Mouse (Mus musculus) lung, embryonic 16.5 days (tissue): Measurements from ENCODE around the gene Gm10401. TPM values are rescaled to one million over a fixed set of nuclear protein-coding genes. Genes with fewer than 3 reads are reported as not detected.

Experiments used
- ATAC-seq: fragments of 200-750 bp; cut with Nextera tagmentation; 2 replicates; pipeline ENCODE4 v1.8.0; 2017; ENCODE audit warnings: low read depth, mild to moderate bottlenecking, moderate library complexity
- H3K27ac ChIP-seq: fragments of 300-500 bp; sonication (generic); 2 replicates; pipeline ENCODE4 v1.5.1; 2014; ENCODE audit warnings: mild to moderate bottlenecking, control low read depth, low read length
- H3K27me3 ChIP-seq: fragments of 300-500 bp; sonication (generic); 2 replicates; pipeline ENCODE4 v1.6.1; 2014; ENCODE audit warnings: low read depth, low read length, mixed read lengths; ENCODE audit not compliant: control insufficient read depth, insufficient read depth
- H3K36me3 ChIP-seq: fragments of 300-500 bp; sonication (generic); 2 replicates; pipeline ENCODE4 v1.6.1; 2014; ENCODE audit warnings: low read length; ENCODE audit not compliant: control insufficient read depth, insufficient read depth
- H3K4me1 ChIP-seq: fragments of 300-500 bp; sonication (generic); replicated peaks from 2 replicates; pipeline ENCODE4 v1.6.1; 2014; ENCODE audit warnings: low read length, mixed read lengths; ENCODE audit not compliant: control insufficient read depth, insufficient read depth
- H3K4me2 ChIP-seq: fragments of 300-500 bp; sonication (generic); 2 replicates; pipeline ENCODE4 v1.6.1; 2014; ENCODE audit warnings: low read depth, low read length, control low read depth
- H3K4me3 ChIP-seq: fragments of 300-500 bp; sonication (generic); 2 replicates; pipeline ENCODE4 v1.5.1; 2014; ENCODE audit warnings: mild to moderate bottlenecking, low read length, control low read depth
- H3K9ac ChIP-seq: fragments of 300-500 bp; sonication (generic); 2 replicates; pipeline ENCODE4 v1.6.1; 2014; ENCODE audit warnings: low read length, control low read depth
- H3K9me3 ChIP-seq: fragments of 300-500 bp; sonication (generic); 2 replicates; pipeline ENCODE4 v1.6.1; 2016; ENCODE audit warnings: low read length; ENCODE audit not compliant: control insufficient read depth
- WGBS: fragments of 180-500 bp; shearing (Covaris S2); extraction: QIAGEN DNeasy Blood & Tissue Kit; methylation state at CpG from one replicate; pipeline ENCODE4 v1.1.7; 2014; 5-methylcytosine and 5-hydroxymethylcytosine counted together
- polyA plus RNA-seq: library from polyadenylated mRNA; unstranded; fragments of >200 nt; fragmentation: Nextera tagmentation; extraction: Ambion mirVana; gene quantifications from 2 replicates; pipeline ENCODE4 v1.2.1, GENCODE M21; 2015

Gene Gm10401
- 23.2 and 25.4 TPM in 2 replicates for polyA plus RNA-seq

- no peaks in the 10 kb centered on the region for H3K27me3 ChIP-seq
- no peaks in the 10 kb centered on the region for H3K4me1 ChIP-seq
- no peak within 1 kb of the TSS for H3K4me2 ChIP-seq
- H3K4me3 ChIP-seq, result no peak within 1 kb of the TSS
- peaks cover 30% of the 10 kb centered on the region for H3K36me3 ChIP-seq
- no peak within 1 kb of the TSS for H3K9ac ChIP-seq
- no peak for ATAC-seq
- no peak within 1 kb of the TSS for H3K27ac ChIP-seq
- no peaks in the 10 kb centered on the region for H3K9me3 ChIP-seq
- 98% methylated on average over 8 of the region's 8 CpGs for WGBS
Observed at GRCm38 (mm10) chr5:115098195-115098594, at the start of gene Gm10401. Gene Gm10401 (minus strand): TSS chr5:115098295.

- Histone ChIP-seq H3K9me3 (no peaks in the 10 kb centered on the region), H3K36me3 (peaks cover 41% of the 10 kb centered on the region), H3K4me3 (no peak overlapping the region), H3K27ac (no peak overlapping the region), H3K9ac (no peak overlapping the region), H3K27me3 (no peaks in the 10 kb centered on the region), H3K4me1 (peaks cover 5% of the 10 kb centered on the region), H3K4me2 (no peak overlapping the region)
- ATAC-seq, result no peak
- WGBS, result 78% methylated on average over 3 of the region's 3 CpGs
Observed at GRCm38 (mm10) chr5:115147388-115147787, 49.3 kb upstream of the Gm10401 start.

- Histone ChIP-seq H3K9ac (no peak overlapping the region), H3K27me3 (no peaks in the 10 kb centered on the region), H3K9me3 (no peaks in the 10 kb centered on the region), H3K36me3 (peaks cover 41% of the 10 kb centered on the region), H3K4me1 (no peaks in the 10 kb centered on the region), H3K4me2 (no peak overlapping the region), H3K4me3 (no peak overlapping the region), H3K27ac (no peak overlapping the region)
- no peak for ATAC-seq
Observed at GRCm38 (mm10) chr5:115146747-115147130, 48.6 kb upstream of the Gm10401 start.

GRCm38 (mm10) chr5:115145976-115146746 lies 48.1 kb upstream of the Gm10401 start:
- WGBS, result 73% methylated on average over 6 of the region's 6 CpGs
- Histone ChIP-seq H3K9me3 (no peaks in the 10 kb centered on the region), H3K4me1 (no peaks in the 10 kb centered on the region), H3K9ac (no peak overlapping the region), H3K36me3 (peaks cover 41% of the 10 kb centered on the region), H3K4me3 (no peak overlapping the region), H3K27ac (no peak overlapping the region), H3K27me3 (no peaks in the 10 kb centered on the region), H3K4me2 (no peak overlapping the region)
- no peak for ATAC-seq

GRCm38 (mm10) chr5:115145253-115145968 lies 47.3 kb upstream of the Gm10401 start:
- 63% methylated on average over 11 of the region's 11 CpGs for WGBS
- Histone ChIP-seq H3K4me1 (no peaks in the 10 kb centered on the region), H3K9me3 (no peaks in the 10 kb centered on the region), H3K27me3 (no peaks in the 10 kb centered on the region), H3K4me2 (no peak overlapping the region), H3K4me3 (no peak overlapping the region), H3K9ac (no peak overlapping the region), H3K36me3 (peaks cover 36% of the 10 kb centered on the region), H3K27ac (no peak overlapping the region)
- no peak for ATAC-seq

GRCm38 (mm10) chr5:115144471-115144870 lies 46.4 kb upstream of the Gm10401 start:
- Histone ChIP-seq H3K9ac (no peak overlapping the region), H3K27me3 (no peaks in the 10 kb centered on the region), H3K4me2 (no peak overlapping the region), H3K4me1 (no peaks in the 10 kb centered on the region), H3K36me3 (peaks cover 26% of the 10 kb centered on the region), H3K9me3 (no peaks in the 10 kb centered on the region), H3K4me3 (no peak overlapping the region), H3K27ac (no peak overlapping the region)
- ATAC-seq, result no peak
- 73% methylated on average over 6 of the region's 6 CpGs for WGBS

GRCm38 (mm10) chr5:115143552-115143951 lies 45.5 kb upstream of the Gm10401 start:
- Histone ChIP-seq H3K4me1 (no peaks in the 10 kb centered on the region), H3K9me3 (no peaks in the 10 kb centered on the region), H3K27ac (no peak overlapping the region), H3K4me2 (no peak overlapping the region), H3K9ac (no peak overlapping the region), H3K36me3 (peaks cover 21% of the 10 kb centered on the region), H3K27me3 (no peaks in the 10 kb centered on the region), H3K4me3 (no peak overlapping the region)
- 67% methylated on average over 10 of the region's 10 CpGs for WGBS
- ATAC-seq, result no peak

- Histone ChIP-seq H3K9ac (no peak overlapping the region), H3K27ac (no peak overlapping the region), H3K27me3 (no peaks in the 10 kb centered on the region), H3K9me3 (no peaks in the 10 kb centered on the region), H3K36me3 (peaks cover 10% of the 10 kb centered on the region), H3K4me3 (no peak overlapping the region), H3K4me2 (no peak overlapping the region), H3K4me1 (no peaks in the 10 kb centered on the region)
- ATAC-seq, result no peak
- 86% methylated on average over 9 of the region's 9 CpGs for WGBS
Observed at GRCm38 (mm10) chr5:115142166-115142697, 44.1 kb upstream of the Gm10401 start.

- H3K4me1 ChIP-seq, result no peaks in the 10 kb centered on the region
- no peak overlapping the region for H3K9ac ChIP-seq
- 51% methylated on average over 3 of the region's 3 CpGs for WGBS
- no peaks in the 10 kb centered on the region for H3K9me3 ChIP-seq
- H3K4me3 ChIP-seq, result no peak overlapping the region
- no peaks in the 10 kb centered on the region for H3K27me3 ChIP-seq
- H3K36me3 ChIP-seq, result no peaks in the 10 kb centered on the region; the same call in 1 of the 2 replicates
- no peak overlapping the region for H3K27ac ChIP-seq
- no peak for ATAC-seq
- H3K4me2 ChIP-seq, result no peak overlapping the region
Observed at GRCm38 (mm10) chr5:115140726-115141125, 42.6 kb upstream of the Gm10401 start.
